In the genomic region with DNA sequence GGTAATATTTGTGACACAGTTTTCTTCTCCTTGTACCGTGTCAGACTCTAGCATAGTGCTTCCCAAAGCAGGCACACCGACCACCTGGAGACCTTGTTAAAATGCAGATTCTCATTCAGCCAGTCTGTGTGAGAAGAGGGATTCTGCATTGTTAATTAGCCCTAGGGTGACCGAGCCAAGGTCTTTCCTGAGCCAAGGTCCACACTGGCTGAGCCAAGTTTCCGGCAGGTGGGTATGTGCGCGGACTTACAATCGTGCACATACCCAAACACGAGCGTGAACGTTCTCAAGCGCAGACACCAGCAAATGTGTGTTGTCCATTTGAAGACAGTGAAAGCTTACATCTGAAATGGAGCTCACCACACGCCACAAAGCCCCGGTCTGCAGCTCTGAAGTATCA, we compare ENCODE assay signal across 13 mouse cellular contexts. TPM values are rescaled to one million over a fixed set of nuclear protein-coding genes. Genes with fewer than 3 reads are reported as not detected.
DNase-seq lines count a peak whose midpoint lies in the region; ATAC-seq and TF ChIP-seq lines count a peak whose summit lies in the region.
"Had no signal": no experiment of that assay in that cellular context is flagged by ENCODE, and none has a peak within 500 bp of the region (broad histone marks: within the 10 kb centered on the region; RNA-seq: fewer than 3 reads in every experiment).

No protein-coding gene starts in this region.

- H3K4me3 ChIP-seq in forebrain, embryonic 13.5 days, result no peak overlapping the region
- no peak overlapping the region for H3K4me3 ChIP-seq in forebrain, embryonic 12.5 days (replicated peaks)
- no peak overlapping the region for H3K4me3 ChIP-seq in midbrain, embryonic 14.5 days (replicated peaks; ENCODE audit: low read depth, low read length)
- H3K4me3 ChIP-seq in intestine, postnatal 0 days (ENCODE audit: low read depth, low read length), result no peak overlapping the region
- H3K4me3 ChIP-seq: erythroblast, embryonic 14.5 days; left cerebral cortex, adult 2 months; megakaryocyte, embryonic 14.5 days had no signal

- no peak for TF ChIP-seq CTCF in intestine, postnatal 0 days (IDR thresholded peaks at IDR 0.05; ENCODE audit: low read depth)

- H3K27me3 ChIP-seq in forebrain, embryonic 13.5 days, result no peaks in the 10 kb centered on the region
- H3K27me3 ChIP-seq in forebrain, embryonic 12.5 days, result no peaks in the 10 kb centered on the region
- H3K27me3 ChIP-seq in midbrain, embryonic 14.5 days (ENCODE audit: control insufficient read depth, insufficient read depth, low read length), result no peaks in the 10 kb centered on the region
- H3K27me3 ChIP-seq in intestine, postnatal 0 days (replicated peaks; ENCODE audit: control insufficient read depth, insufficient read depth, low read length), result no peaks in the 10 kb centered on the region

- H3K4me2 ChIP-seq in forebrain, embryonic 13.5 days, result peak overlapping the region; percentile 27; the same call in 1 of the 2 replicates
- no peak overlapping the region for H3K4me2 ChIP-seq in forebrain, embryonic 12.5 days
- H3K4me2 ChIP-seq in midbrain, embryonic 14.5 days (ENCODE audit: low read length), result no peak overlapping the region
- no peak overlapping the region for H3K4me2 ChIP-seq in intestine, postnatal 0 days (replicated peaks; ENCODE audit: low read depth)

- ATAC-seq in forebrain, embryonic 13.5 days, result peak; percentile 78
- no peak for ATAC-seq in forebrain, embryonic 12.5 days (ENCODE audit: low FRiP score)
- ATAC-seq in midbrain, embryonic 14.5 days (ENCODE audit: low FRiP score, low TSS enrichment), result peak; percentile 34; the same call in 1 of the 2 replicates
- ATAC-seq in intestine, postnatal 0 days, result no peak

- no peak overlapping the region for H3K9ac ChIP-seq in forebrain, embryonic 13.5 days
- H3K9ac ChIP-seq in forebrain, embryonic 12.5 days, result no peak overlapping the region
- H3K9ac ChIP-seq in midbrain, embryonic 14.5 days (replicated peaks; ENCODE audit: low read length), result no peak overlapping the region
- H3K9ac ChIP-seq in intestine, postnatal 0 days (ENCODE audit: low read depth, low read length), result no peak overlapping the region
- H3K9ac ChIP-seq: liver, embryonic 14.5 days had no signal

- peaks cover 26% of the 10 kb centered on the region for H3K4me1 ChIP-seq in forebrain, embryonic 13.5 days
- H3K4me1 ChIP-seq in forebrain, embryonic 12.5 days, result peaks cover 7% of the 10 kb centered on the region
- no peaks in the 10 kb centered on the region for H3K4me1 ChIP-seq in midbrain, embryonic 14.5 days (ENCODE audit: control insufficient read depth, insufficient read depth, low read length)
- no peaks in the 10 kb centered on the region for H3K4me1 ChIP-seq in intestine, postnatal 0 days (replicated peaks; ENCODE audit: control insufficient read depth, insufficient read depth, low read length)
- H3K4me1 ChIP-seq: megakaryocyte, embryonic 14.5 days had no signal

- WGBS in forebrain, embryonic 13.5 days, result 37% methylated on average over 13 of the region's 13 CpGs
- WGBS in forebrain, embryonic 12.5 days, result 55% methylated on average over 13 of the region's 13 CpGs
- 68% methylated on average over 13 of the region's 13 CpGs for WGBS in midbrain, embryonic 14.5 days
- WGBS in intestine, postnatal 0 days, result 83% methylated on average over 13 of the region's 13 CpGs

- H3K36me3 ChIP-seq in forebrain, embryonic 13.5 days (ENCODE audit: poor library complexity, severe bottlenecking), result no peaks in the 10 kb centered on the region
- no peaks in the 10 kb centered on the region for H3K36me3 ChIP-seq in forebrain, embryonic 12.5 days (replicated peaks)
- no peaks in the 10 kb centered on the region for H3K36me3 ChIP-seq in midbrain, embryonic 14.5 days (ENCODE audit: control insufficient read depth, insufficient read depth, low read length)
- peaks cover 35% of the 10 kb centered on the region for H3K36me3 ChIP-seq in intestine, postnatal 0 days (ENCODE audit: control insufficient read depth, insufficient read depth)

- peak overlapping the region; percentile 48 for H3K27ac ChIP-seq in forebrain, embryonic 13.5 days
- H3K27ac ChIP-seq in forebrain, embryonic 12.5 days, result no peak overlapping the region
- no peak overlapping the region for H3K27ac ChIP-seq in midbrain, embryonic 14.5 days (replicated peaks; ENCODE audit: low read depth, low read length)
- H3K27ac ChIP-seq in intestine, postnatal 0 days (ENCODE audit: low read depth, low read length), result no peak overlapping the region
- H3K27ac ChIP-seq: left cerebral cortex, adult 2 months; liver, embryonic 14.5 days had no signal

- DNase-seq in layer of hippocampus, postnatal 10 days (ENCODE audit: low spot score in 2 of 2), result peak; percentile 66 to 70
- DNase-seq in layer of hippocampus, adult 9-10 months (ENCODE audit: low spot score), result no peak
- peak; percentile 55 for DNase-seq in cerebellum, adult 9-10 months
- DNase-seq in midbrain, embryonic 14.5 days, result peak; percentile 55
- DNase-seq in gastrocnemius, adult 8-10 months (ENCODE audit: low spot score in 2 of 2), result no peak
- DNase-seq: thymus, postnatal 25 days had no signal

- H3K9me3 ChIP-seq in forebrain, embryonic 13.5 days (replicated peaks), result no peaks in the 10 kb centered on the region
- H3K9me3 ChIP-seq in forebrain, embryonic 12.5 days, result no peaks in the 10 kb centered on the region
- no peaks in the 10 kb centered on the region for H3K9me3 ChIP-seq in midbrain, embryonic 14.5 days (ENCODE audit: control insufficient read depth, low read length)
- H3K9me3 ChIP-seq in intestine, postnatal 0 days (ENCODE audit: control insufficient read depth), result no peaks in the 10 kb centered on the region
- H3K9me3 ChIP-seq: megakaryocyte, embryonic 14.5 days had no signal

RNA-seq across cellular contexts. Expression of gene Tmem156, which starts 55.3 kb away (rescaled TPM):
- polyA plus RNA-seq in forebrain, embryonic 13.5 days (2015; fragmentation: Nextera tagmentation; extraction: Ambion mirVana), result not detected in 2 replicates
- 0.27 TPM in 1 of 2 replicates, not detected in the other for polyA plus RNA-seq in forebrain, embryonic 12.5 days (2016; fragmentation: Nextera tagmentation; extraction: Ambion mirVana)
- total RNA-seq in layer of hippocampus, postnatal 10 days (2021), result under 1 TPM; 0.38 to 0.55 TPM
- polyA plus RNA-seq in midbrain, embryonic 14.5 days (2014; fragmentation: Nextera tagmentation; extraction: Ambion mirVana), result not detected in 2 replicates
- total RNA-seq in gastrocnemius, adult 8-10 months (2022), result under 1 TPM in 1 of 4 experiments, not detected in 3; 0.25 TPM
- 1.0 and 1.4 TPM in 2 replicates for polyA plus RNA-seq in intestine, postnatal 0 days (2015; fragmentation: Nextera tagmentation; extraction: Ambion mirVana)
- polyA plus RNA-seq: erythroblast, embryonic 14.5 days had no signal

Comparison
In these comparisons a context has a peak if more than half of its experiments do, and no peak if none do; other contexts are left out.
1. ATAC-seq: peak in forebrain, embryonic 13.5 days (single experiment) and midbrain, embryonic 14.5 days (single experiment); none in forebrain, embryonic 12.5 days (single experiment) and intestine, postnatal 0 days (single experiment).
2. DNase-seq: peak in layer of hippocampus, postnatal 10 days (2 of 2), cerebellum, adult 9-10 months (single experiment) and midbrain, embryonic 14.5 days (single experiment); none in layer of hippocampus, adult 9-10 months (single experiment) and gastrocnemius, adult 8-10 months (0 of 2).